Mouse (Mus musculus) lung, postnatal 0 days (tissue): ENCODE results near the gene Vmn1r4.

Source experiments
- CTCF ChIP-seq: IDR thresholded peaks from 2 replicates; pipeline ENCODE4 v1.5.1; 2016; ENCODE audit warnings: antibody characterized with exemption, mild to moderate bottlenecking
- EP300 ChIP-seq: IDR thresholded peaks from 2 replicates; pipeline ENCODE4 v1.6.1; 2016; ENCODE audit warnings: antibody characterized with exemption, mild to moderate bottlenecking, control low read depth

DNA sequence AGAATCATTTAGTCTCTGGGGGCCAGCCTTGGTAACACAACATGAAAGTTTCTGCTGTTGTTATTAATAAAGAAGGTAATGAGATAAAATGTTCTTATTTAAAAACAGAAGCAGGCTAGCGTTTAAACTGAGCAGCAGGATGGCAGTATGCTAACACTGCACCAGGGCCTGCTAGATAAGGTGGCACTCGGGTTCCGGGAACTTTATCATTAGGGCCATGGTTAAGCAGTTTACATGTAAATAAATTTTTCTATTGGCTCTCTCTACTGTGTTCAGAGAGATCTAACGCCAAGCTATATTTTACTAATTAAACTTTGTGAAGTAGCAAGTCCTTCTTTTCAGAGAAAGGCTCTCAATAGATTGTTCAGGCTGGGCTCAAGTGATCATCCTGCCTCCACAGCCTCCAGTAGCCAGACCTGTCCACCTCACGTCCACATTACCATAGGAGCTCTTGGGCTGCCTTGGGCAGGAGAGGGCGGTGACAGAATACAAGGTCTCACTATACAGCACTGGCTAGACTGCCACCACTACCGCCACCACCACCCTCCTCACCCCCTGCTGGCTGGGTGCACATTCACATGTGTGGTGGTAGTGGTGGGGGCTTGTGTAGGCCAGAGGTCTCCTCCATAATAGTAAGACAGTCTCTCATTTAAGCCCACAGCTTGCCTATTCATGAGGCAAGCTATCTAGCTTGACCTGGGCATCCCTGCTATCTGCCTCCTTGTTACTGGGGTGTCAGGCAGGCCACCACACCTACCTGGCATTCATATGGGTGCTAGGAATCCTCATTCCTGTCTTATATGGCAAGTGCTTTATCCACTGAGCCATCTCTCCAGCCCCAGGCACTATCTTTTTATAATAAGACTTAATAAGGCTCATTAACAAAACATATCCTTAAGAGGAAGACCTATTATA, 21.0 kb upstream of the Vmn1r4 start:
- TF ChIP-seq EP300 = no peak
- peak; percentile 27 for TF ChIP-seq CTCF
